8 mouse cellular contexts compared by ENCODE assay signal in the genomic region with DNA sequence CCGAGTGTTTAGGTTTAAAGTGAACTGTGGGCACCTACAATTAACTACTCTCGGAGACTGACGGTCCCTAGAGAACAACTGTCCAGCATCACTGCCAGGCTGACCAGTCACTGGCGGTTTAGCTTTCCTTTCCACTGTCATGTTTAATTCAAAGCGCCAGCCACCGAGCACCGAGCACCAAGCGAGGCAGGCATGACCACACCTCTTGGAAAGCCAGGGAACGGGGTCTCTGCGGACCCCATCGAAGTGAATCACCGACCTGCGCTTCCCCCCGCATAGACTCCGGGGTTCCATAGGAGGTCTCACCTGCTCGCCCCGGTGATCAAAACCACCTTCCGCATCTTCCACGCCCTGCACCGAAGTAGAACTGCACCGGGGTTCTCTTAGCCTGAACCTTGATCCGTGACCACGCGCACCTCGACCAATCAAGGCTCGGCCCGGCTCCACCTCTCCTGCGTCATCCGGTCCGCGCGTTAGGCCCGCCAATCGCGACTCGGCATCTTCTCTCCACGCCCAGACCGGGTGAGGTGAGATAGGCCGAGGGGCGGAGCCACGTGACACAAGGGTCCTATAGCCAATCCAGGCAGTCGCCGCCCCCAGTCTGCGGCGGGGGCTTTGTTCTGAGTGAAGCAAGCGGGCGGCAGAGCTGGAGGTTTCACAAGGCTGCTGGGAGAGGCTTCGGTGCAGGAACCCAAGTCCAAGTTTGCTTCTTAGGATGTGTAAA. TPM values are rescaled to one million over a fixed set of nuclear protein-coding genes. Genes with fewer than 3 reads are reported as not detected.
A peak's percentile ranks its signal among the peaks of the same experiment; 100 is the strongest.
DNase-seq lines count a peak whose midpoint lies in the region; ATAC-seq and TF ChIP-seq lines count a peak whose summit lies in the region.

Gene Hsd17b7 (minus strand): TSS at position 450 of the 724 bp plus-strand sequence.

- no peak; the same call in 1 of the 2 replicates for TF ChIP-seq EP300 in lung, postnatal 0 days (IDR thresholded peaks at IDR 0.05)

- peaks cover 33% of the 10 kb centered on the region for H3K36me3 ChIP-seq in hindbrain, embryonic 10.5 days
- peaks cover 5% of the 10 kb centered on the region; the same call in 1 of the 2 replicates for H3K36me3 ChIP-seq in lung, postnatal 0 days (ENCODE audit: insufficient read depth, low read length)

- H3K4me3 ChIP-seq in hindbrain, embryonic 10.5 days, result peak within 1 kb of the TSS; percentile 74
- H3K4me3 ChIP-seq in lung, postnatal 0 days (ENCODE audit: low read depth, low read length), result peak within 1 kb of the TSS; percentile 50

- DNase-seq in MN1 (ENCODE audit: low spot score), result peak; percentile 99
- peak; percentile 99 for DNase-seq in cerebellum, adult 9-10 months
- peak; percentile 99 for DNase-seq in hindbrain, embryonic 10.5 days (ENCODE audit: low spot score)
- peak; percentile 99 for DNase-seq in layer of hippocampus, adult 9-11 months
- peak; percentile 99 for DNase-seq in lung, postnatal 0 days (ENCODE audit: low spot score)
- DNase-seq in ovary, postnatal 14 days (ENCODE audit: low spot score), result peak; percentile 93
- peak; percentile 98 for DNase-seq in thymus, postnatal 14 days

- 1% methylated on average over 48 of the region's 48 CpGs for WGBS in hindbrain, embryonic 10.5 days
- WGBS in lung, postnatal 0 days, result under 1% methylated on average over 47 of the region's 48 CpGs

- ATAC-seq in frontal cortex, adult (ENCODE audit: low TSS enrichment), result peak; percentile 99
- peak; percentile 100 for ATAC-seq in lung, postnatal 0 days

- H3K9ac ChIP-seq in lung, postnatal 0 days (replicated peaks; ENCODE audit: low read depth), result peak within 1 kb of the TSS; percentile 42

- peak within 1 kb of the TSS; percentile 89 for H3K27ac ChIP-seq in hindbrain, embryonic 10.5 days
- peak within 1 kb of the TSS; percentile 71; the same call in 1 of the 2 replicates for H3K27ac ChIP-seq in lung, postnatal 0 days (ENCODE audit: low read length)

- H3K4me1 ChIP-seq in hindbrain, embryonic 10.5 days (replicated peaks), result peaks cover 21% of the 10 kb centered on the region
- H3K4me1 ChIP-seq in lung, postnatal 0 days (ENCODE audit: insufficient read depth, low read depth, low read length), result no peaks in the 10 kb centered on the region

- peak within 1 kb of the TSS; percentile 67 for H3K4me2 ChIP-seq in lung, postnatal 0 days (replicated peaks; ENCODE audit: low read depth, low read length)

- no peaks in the 10 kb centered on the region for H3K9me3 ChIP-seq in hindbrain, embryonic 10.5 days
- no peaks in the 10 kb centered on the region for H3K9me3 ChIP-seq in lung, postnatal 0 days (ENCODE audit: low read length)

- no peaks in the 10 kb centered on the region for H3K27me3 ChIP-seq in hindbrain, embryonic 10.5 days (ENCODE audit: insufficient read depth, poor library complexity, severe bottlenecking)
- no peaks in the 10 kb centered on the region for H3K27me3 ChIP-seq in lung, postnatal 0 days (replicated peaks; ENCODE audit: insufficient read depth, low read length)

- TF ChIP-seq CTCF in lung, postnatal 0 days (IDR thresholded peaks at IDR 0.05), result no peak

RNA-seq across cellular contexts. Expression of gene Hsd17b7, which starts in this region (rescaled TPM):
- 24.4 and 28.5 TPM in 2 replicates for polyA plus RNA-seq in hindbrain, embryonic 10.5 days (2016; fragmentation: Nextera tagmentation; extraction: Ambion mirVana)
- polyA plus RNA-seq in lung, postnatal 0 days (2015; fragmentation: Nextera tagmentation; extraction: Ambion mirVana), result 11.8 and 14.5 TPM in 2 replicates

Comparison
In these comparisons a context has a peak if more than half of its experiments do, and no peak if none do; other contexts are left out.
1. Peak in every context shown above with its lines: DNase-seq, ATAC-seq, H3K4me3 ChIP-seq and H3K27ac ChIP-seq.